Mouse (Mus musculus) liver, embryonic 12.5 days (tissue): ENCODE data around the gene Auts2. TPM values are rescaled to one million over a fixed set of nuclear protein-coding genes. Genes with fewer than 3 reads are reported as not detected.

Source experiments
- ATAC-seq: fragments of 200-750 bp; cut with Nextera tagmentation; 2 replicates; pipeline ENCODE4 v1.8.0; 2017; ENCODE audit warnings: moderate number of reproducible peaks, mild to moderate bottlenecking, moderate library complexity
- H3K27ac ChIP-seq: fragments of 300-500 bp; sonication (generic); 2 replicates; pipeline ENCODE4 v1.5.1; 2016; ENCODE audit warnings: mild to moderate bottlenecking
- H3K27me3 ChIP-seq: fragments of 300-500 bp; sonication (generic); replicated peaks from 2 replicates; pipeline ENCODE4 v1.6.1; 2016; ENCODE audit warnings: mild to moderate bottlenecking, moderate library complexity
- H3K36me3 ChIP-seq: fragments of 300-500 bp; sonication (generic); 2 replicates; pipeline ENCODE4 v1.6.1; 2016; ENCODE audit warnings: mild to moderate bottlenecking, moderate library complexity
- H3K4me1 ChIP-seq: fragments of 300-500 bp; sonication (generic); 2 replicates; pipeline ENCODE4 v1.6.1; 2016
- H3K4me2 ChIP-seq: fragments of 300-500 bp; sonication (generic); 2 replicates; pipeline ENCODE4 v1.6.1; 2016; ENCODE audit warnings: mild to moderate bottlenecking, moderate library complexity
- H3K4me3 ChIP-seq: fragments of 300-500 bp; sonication (generic); 2 replicates; pipeline ENCODE4 v1.5.1; 2016; ENCODE audit warnings: mild to moderate bottlenecking, moderate library complexity
- H3K9ac ChIP-seq: fragments of 300-500 bp; sonication (generic); 2 replicates; pipeline ENCODE4 v1.6.1; 2016; ENCODE audit warnings: mild to moderate bottlenecking, moderate library complexity
- H3K9me3 ChIP-seq: fragments of 300-500 bp; sonication (generic); replicated peaks from 2 replicates; pipeline ENCODE4 v1.6.1; 2016; ENCODE audit warnings: mild to moderate bottlenecking, moderate library complexity
- WGBS: fragments of 180-500 bp; shearing (Covaris S2); methylation state at CpG from one replicate; pipeline ENCODE4 v1.1.7; 2016; ENCODE audit not compliant: insufficient replicate concordance; 5-methylcytosine and 5-hydroxymethylcytosine counted together
- polyA plus RNA-seq: library from polyadenylated mRNA; unstranded; fragments of >200 nt; fragmentation: Nextera tagmentation; extraction: Ambion mirVana; gene quantifications from 2 replicates; pipeline ENCODE4 v1.2.1, GENCODE M21; 2016

The Auts2 gene
- polyA plus RNA-seq, 1 experiment from 2014 or later, result 4.4 TPM

DNA sequence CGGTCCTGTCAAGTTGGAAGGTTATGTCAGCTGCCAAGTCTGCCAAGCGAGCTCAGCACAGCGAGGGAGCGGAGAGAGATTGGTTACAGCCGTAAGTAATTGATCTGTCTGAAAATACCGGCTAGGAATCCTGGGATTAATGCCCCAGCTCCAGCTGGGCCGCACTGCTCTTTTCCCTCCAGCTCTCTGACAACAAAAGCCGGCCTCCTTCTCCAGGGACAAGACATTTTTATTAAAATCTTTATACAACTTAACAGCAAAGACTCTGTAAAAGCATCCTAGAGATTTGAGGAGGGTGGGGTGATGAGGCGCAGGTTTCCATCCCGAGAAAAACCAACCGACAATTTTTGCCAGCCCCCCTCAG, 468.8 kb downstream of the Auts2 start:
- ATAC-seq, result no peak
- 55% methylated on average over 11 of the region's 11 CpGs for WGBS
- H3K9ac ChIP-seq, result no peak overlapping the region
- H3K27ac ChIP-seq, result no peak overlapping the region
- H3K4me2 ChIP-seq, result no peak overlapping the region
- H3K36me3 ChIP-seq, result no peaks in the 10 kb centered on the region
- H3K4me3 ChIP-seq, result no peak overlapping the region
- H3K9me3 ChIP-seq, result no peaks in the 10 kb centered on the region
- no peaks in the 10 kb centered on the region for H3K4me1 ChIP-seq
- H3K27me3 ChIP-seq, result no peaks in the 10 kb centered on the region

DNA sequence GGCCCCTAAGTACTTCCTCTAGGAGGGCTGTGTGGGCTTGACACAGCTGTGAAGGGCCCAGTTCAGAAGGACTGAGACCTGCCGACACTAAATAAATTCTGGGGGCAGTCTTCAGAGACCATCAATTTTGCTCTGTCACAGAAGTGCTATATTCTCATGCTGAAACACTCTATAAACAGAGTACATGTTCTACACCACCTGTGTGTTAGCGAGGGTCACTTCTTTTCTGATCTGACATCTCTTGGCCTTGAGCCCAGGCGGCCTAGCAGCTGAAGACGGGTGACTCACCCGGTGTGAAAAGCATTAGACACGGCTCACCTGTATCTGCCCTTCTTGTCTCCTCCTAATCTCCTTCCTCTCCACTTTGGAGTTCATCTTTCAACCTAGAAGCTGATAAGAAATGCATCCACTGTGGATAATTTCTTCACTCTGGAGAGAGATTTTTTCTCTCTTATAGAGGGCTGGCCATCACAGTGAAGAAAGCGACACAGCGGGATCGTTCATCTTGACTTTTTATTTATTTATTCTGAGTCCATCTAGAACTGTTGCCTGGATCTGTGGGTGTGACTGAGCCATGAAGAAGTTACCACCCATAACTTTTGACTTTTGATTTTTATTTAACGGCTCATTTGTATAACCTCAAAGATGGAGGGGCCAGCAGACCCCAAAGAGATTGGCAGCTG, 469.3 kb downstream of the Auts2 start:
- no peaks in the 10 kb centered on the region for H3K27me3 ChIP-seq
- H3K4me2 ChIP-seq, result no peak overlapping the region
- no peak overlapping the region for H3K4me3 ChIP-seq
- H3K27ac ChIP-seq, result no peak overlapping the region
- no peak overlapping the region for H3K9ac ChIP-seq
- WGBS, result 65% methylated on average over 10 of the region's 10 CpGs
- H3K9me3 ChIP-seq, result no peaks in the 10 kb centered on the region
- no peaks in the 10 kb centered on the region for H3K36me3 ChIP-seq
- H3K4me1 ChIP-seq, result no peaks in the 10 kb centered on the region
- ATAC-seq, result no peak

DNA sequence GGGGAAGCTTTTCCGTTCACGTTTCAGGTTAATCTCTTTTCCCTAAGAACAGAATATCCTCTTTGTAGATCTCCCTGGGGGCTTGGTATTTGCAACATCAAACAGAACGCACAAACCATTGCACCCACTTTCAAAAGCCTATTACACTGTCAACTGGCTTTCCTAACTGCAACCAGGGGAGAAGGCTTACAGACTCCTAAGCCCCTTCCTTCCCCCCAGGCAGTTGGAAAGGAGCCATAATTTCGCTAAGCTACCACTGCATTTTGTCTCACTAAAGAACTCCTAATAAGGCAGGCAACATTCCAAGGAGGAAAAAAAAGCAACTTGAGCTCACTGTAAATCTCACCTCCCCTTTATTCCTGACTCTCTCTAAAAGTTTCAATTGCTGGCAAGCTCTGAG, 470.8 kb downstream of the Auts2 start:
- Histone ChIP-seq H3K4me3 (no peak overlapping the region), H3K27me3 (no peaks in the 10 kb centered on the region), H3K9me3 (no peaks in the 10 kb centered on the region), H3K4me1 (no peaks in the 10 kb centered on the region), H3K9ac (no peak overlapping the region), H3K27ac (no peak overlapping the region), H3K4me2 (no peak overlapping the region), H3K36me3 (no peaks in the 10 kb centered on the region)
- WGBS, result 47% methylated on average over 4 of the region's 4 CpGs
- no peak for ATAC-seq

DNA sequence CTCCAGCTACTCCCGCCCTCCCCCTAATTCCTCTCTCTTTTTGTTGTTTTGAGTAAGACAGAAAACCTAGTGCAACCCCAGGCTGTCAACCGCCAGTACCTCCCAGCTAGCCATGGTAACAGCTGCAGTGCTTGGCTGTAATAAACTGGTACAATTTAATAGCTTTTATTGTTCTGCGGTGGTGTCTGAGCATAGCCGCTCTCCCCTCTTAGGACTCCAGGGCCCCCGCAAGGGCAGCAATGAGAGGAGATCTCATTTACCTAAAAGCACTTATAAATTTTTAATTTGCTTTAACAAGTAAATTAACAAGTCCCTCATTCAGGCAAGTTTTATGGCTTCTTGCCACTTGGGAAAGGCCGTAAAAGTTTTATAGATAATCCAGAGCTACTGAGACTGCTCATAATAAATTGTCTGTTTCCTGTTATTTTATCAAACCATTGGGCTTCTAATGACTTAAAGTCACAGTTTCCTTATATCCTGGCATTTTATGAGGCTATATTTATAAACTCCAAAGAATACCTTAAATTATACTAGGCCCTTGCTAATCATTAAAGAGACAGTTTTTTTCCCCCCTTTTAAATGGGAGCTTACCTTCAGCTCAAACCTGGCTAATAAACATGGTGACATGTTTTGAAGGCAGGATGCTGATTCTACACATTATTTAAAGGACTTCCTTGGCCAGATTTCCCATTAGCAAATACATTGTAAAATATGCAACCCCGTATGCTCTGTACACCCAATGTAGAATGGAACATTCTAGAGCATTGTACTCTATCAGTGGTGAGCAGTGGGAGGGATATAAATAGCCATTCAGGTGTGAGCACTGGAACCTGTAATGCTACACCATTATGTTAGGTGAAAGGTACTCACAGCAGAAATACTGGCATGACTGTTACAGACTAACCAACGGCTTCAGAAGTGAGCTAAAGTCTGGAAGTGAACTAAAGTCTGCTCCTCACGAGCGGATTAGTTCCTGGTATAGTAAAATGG, 475.1 kb downstream of the Auts2 start:
- no peaks in the 10 kb centered on the region for H3K27me3 ChIP-seq
- no peak overlapping the region for H3K9ac ChIP-seq
- H3K4me2 ChIP-seq, result no peak overlapping the region
- no peak overlapping the region for H3K27ac ChIP-seq
- H3K36me3 ChIP-seq, result no peaks in the 10 kb centered on the region
- no peaks in the 10 kb centered on the region for H3K4me1 ChIP-seq
- H3K4me3 ChIP-seq, result no peak overlapping the region
- 76% methylated on average over 10 of the region's 10 CpGs for WGBS
- H3K9me3 ChIP-seq, result no peaks in the 10 kb centered on the region
- no peak for ATAC-seq

DNA sequence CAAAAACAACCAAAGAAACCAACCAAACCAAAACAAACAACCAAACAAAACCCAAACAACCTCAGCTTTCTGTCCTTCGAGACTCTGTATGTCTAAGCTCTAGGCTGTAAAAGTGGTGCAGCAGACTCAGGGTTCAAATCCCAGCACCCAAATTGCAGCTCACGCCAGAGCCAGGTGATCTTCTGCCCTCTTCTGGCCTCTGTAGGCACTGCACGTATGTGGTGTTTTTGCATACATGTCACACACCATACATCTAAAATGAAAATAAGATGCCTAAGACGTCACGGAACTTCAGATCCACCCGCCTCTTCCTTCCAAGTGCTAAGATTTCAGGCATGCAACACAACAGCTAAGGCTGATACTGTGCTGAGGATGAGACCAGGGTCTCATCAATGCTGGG, 483.0 kb downstream of the Auts2 start:
- H3K36me3 ChIP-seq, result no peaks in the 10 kb centered on the region
- H3K27ac ChIP-seq, result no peak overlapping the region
- no peaks in the 10 kb centered on the region for H3K9me3 ChIP-seq
- H3K4me3 ChIP-seq, result no peak overlapping the region
- no peak for ATAC-seq
- H3K9ac ChIP-seq, result no peak overlapping the region
- H3K27me3 ChIP-seq, result no peaks in the 10 kb centered on the region
- H3K4me2 ChIP-seq, result no peak overlapping the region
- WGBS, result 76% methylated on average over 6 of the region's 6 CpGs
- no peaks in the 10 kb centered on the region for H3K4me1 ChIP-seq

DNA sequence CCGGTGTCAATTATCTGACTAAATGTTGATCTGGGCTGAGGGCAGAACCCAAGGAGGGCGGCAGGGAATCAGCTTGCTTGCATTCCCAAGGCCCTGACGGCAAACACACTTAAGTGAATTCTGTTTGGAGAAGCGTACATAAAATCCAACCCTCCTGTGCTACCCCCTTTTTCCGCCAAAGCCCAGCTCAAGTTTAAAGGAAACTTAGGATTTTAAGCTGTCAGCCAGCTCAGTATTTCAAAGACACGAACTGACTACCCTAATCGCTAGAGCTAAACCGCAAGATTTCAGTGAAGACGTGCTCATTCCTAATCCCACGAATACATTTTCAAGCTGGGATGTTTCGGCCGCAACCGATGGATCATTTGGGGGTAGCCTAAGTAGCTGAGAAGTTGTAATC, 490.5 kb downstream of the Auts2 start:
- no peak for ATAC-seq
- no peaks in the 10 kb centered on the region for H3K9me3 ChIP-seq
- no peak overlapping the region for H3K27ac ChIP-seq
- no peaks in the 10 kb centered on the region for H3K36me3 ChIP-seq
- no peak overlapping the region for H3K4me3 ChIP-seq
- H3K4me1 ChIP-seq, result no peaks in the 10 kb centered on the region
- no peak overlapping the region for H3K9ac ChIP-seq
- no peak overlapping the region for H3K4me2 ChIP-seq
- WGBS, result 72% methylated on average over 13 of the region's 13 CpGs
- H3K27me3 ChIP-seq, result no peaks in the 10 kb centered on the region

DNA sequence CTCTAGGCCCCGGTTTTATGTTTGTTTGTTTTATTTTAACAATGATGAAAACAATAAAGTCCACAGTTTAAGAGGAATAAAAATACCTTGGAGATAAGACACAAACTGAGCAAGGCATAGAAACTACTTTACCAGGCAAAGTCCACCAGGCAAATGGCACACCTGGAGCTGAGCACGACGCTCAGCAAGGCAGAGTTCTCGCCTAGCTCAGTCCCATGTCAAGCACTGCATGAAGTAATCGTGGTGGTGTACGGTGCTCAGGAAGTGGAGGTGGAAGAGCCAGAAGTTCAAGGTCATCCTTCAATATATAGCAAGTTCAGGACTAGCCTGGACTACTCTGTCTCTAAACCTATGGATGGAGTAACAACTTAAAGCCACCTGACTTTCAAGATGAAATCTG, 503.6 kb downstream of the Auts2 start:
- Histone ChIP-seq H3K4me1 (no peaks in the 10 kb centered on the region), H3K4me2 (no peak overlapping the region), H3K27ac (no peak overlapping the region), H3K27me3 (no peaks in the 10 kb centered on the region), H3K9me3 (no peaks in the 10 kb centered on the region), H3K36me3 (no peaks in the 10 kb centered on the region), H3K4me3 (no peak overlapping the region), H3K9ac (no peak overlapping the region)
- 71% methylated on average over 6 of the region's 6 CpGs for WGBS
- no peak for ATAC-seq

DNA sequence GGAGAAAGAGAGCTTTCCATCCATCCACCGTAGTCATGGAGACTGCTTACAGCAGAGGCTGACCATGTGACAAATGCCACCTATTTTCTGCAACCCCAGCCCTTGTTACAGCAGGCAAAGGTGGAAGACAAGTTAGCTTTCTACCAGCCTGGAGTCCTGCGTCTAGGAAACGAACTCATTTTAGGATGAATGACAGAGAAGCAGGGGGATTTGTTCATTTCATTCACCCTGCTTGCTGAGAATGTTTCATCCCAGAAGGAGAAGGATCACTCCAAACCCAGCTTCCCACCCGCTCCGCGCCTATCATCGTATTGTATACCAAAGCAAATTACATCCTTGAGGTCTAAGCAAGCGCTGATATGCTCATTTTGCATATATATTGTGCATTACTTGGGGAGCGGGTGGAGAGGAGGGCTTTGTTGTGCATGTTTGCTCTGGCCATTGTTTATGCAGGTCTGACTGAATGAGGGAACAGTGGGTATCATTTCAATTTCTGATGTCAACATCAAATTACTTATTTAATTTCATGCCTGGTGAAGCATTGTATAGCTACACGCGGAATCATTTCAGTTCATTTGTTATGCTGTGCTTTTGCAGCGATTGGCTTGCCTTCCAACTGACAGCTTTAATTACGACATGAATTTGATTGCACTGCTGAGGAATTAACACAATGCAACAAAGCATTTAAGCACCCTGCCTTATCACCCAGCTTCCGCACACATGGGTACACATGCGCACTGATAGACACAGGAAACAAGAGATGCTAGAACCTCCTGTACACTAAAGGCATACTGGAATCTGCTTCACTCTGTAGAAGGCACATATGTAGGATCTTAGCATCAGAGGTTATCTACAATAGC, 509.4 kb downstream of the Auts2 start:
- Histone ChIP-seq H3K9me3 (no peaks in the 10 kb centered on the region), H3K4me2 (no peak overlapping the region), H3K36me3 (no peaks in the 10 kb centered on the region), H3K27ac (no peak overlapping the region), H3K27me3 (no peaks in the 10 kb centered on the region), H3K4me1 (no peaks in the 10 kb centered on the region), H3K9ac (no peak overlapping the region), H3K4me3 (no peak overlapping the region)
- 80% methylated on average over 15 of the region's 15 CpGs for WGBS
- no peak for ATAC-seq

DNA sequence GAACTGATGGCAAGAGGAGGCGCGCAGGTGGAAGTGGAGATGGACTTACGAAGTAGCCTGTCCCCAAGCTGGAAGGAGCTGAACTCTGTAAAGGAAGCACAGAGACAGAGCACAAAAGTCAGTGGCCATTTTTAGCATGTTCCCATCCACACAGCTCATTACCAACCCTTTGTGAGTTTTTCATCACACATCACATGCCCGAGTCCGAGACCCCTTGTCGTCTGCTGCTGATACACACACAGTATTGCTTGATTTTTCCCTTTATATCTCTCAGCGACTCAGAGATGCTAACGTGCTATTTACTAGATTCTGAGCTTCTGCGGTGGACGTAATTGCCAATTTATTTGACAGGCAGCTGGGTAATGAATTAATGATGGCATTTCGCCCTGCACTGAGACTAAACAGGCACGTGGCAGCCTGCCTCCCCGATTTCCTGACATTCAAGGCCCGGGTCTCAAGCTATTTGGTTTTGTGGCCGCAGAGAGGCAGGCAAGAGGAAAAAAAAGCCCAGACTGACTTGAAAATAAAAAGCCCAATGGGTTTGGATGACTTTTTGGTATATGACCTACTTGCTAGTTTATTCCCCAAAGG, 512.1 kb downstream of the Auts2 start:
- no peaks in the 10 kb centered on the region for H3K4me1 ChIP-seq
- no peaks in the 10 kb centered on the region for H3K9me3 ChIP-seq
- no peak overlapping the region for H3K9ac ChIP-seq
- H3K4me3 ChIP-seq, result no peak overlapping the region
- ATAC-seq, result no peak
- no peaks in the 10 kb centered on the region for H3K27me3 ChIP-seq
- H3K27ac ChIP-seq, result no peak overlapping the region
- H3K4me2 ChIP-seq, result no peak overlapping the region
- H3K36me3 ChIP-seq, result no peaks in the 10 kb centered on the region
- WGBS, result 65% methylated on average over 15 of the region's 15 CpGs

DNA sequence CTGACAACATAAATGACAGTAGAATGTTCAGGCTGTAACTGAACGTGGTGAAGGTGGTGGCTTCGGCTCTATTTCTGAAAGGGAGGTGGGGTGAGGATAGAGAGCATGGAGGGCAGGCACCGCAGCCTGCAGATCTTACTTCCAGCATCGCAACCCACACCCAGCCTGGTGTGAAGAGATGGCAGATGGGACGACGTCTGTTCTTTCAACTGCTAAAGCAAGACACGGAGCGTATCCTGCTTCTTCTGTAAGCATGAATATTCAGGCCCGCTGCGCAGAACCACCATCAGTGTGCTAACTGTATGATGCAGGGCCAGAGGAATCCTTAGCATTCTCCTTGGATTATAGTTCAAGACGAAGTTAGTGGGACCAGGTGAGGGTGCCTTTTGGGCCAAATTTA, 513.5 kb downstream of the Auts2 start:
- H3K4me1 ChIP-seq, result no peaks in the 10 kb centered on the region
- no peak overlapping the region for H3K4me2 ChIP-seq
- no peak overlapping the region for H3K4me3 ChIP-seq
- no peak for ATAC-seq
- H3K9me3 ChIP-seq, result no peaks in the 10 kb centered on the region
- H3K27ac ChIP-seq, result no peak overlapping the region
- 75% methylated on average over 11 of the region's 11 CpGs for WGBS
- H3K36me3 ChIP-seq, result no peaks in the 10 kb centered on the region
- no peak overlapping the region for H3K9ac ChIP-seq
- no peaks in the 10 kb centered on the region for H3K27me3 ChIP-seq

DNA sequence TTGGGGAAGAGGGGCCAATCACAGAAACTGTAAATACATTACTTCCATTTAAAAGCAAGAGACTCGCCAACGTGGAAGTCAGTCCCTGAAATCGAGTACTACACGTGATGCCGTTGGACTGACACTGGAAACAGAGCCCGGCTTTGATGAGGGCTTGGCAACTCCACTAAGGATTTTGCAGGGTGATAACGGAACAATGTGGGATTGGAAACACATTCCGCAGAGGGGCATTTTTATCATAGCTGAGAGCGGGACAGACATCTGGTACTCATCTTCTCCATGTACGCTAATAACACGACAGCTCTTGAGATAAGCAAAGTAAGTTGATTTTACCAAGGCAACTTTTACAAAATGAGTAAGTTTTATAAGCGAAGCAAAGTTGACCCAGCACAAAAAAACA, 514.1 kb downstream of the Auts2 start:
- no peak overlapping the region for H3K4me3 ChIP-seq
- no peaks in the 10 kb centered on the region for H3K27me3 ChIP-seq
- no peak overlapping the region for H3K9ac ChIP-seq
- H3K4me2 ChIP-seq, result no peak overlapping the region
- H3K36me3 ChIP-seq, result no peaks in the 10 kb centered on the region
- ATAC-seq, result no peak
- no peaks in the 10 kb centered on the region for H3K4me1 ChIP-seq
- no peak overlapping the region for H3K27ac ChIP-seq
- no peaks in the 10 kb centered on the region for H3K9me3 ChIP-seq
- 67% methylated on average over 12 of the region's 12 CpGs for WGBS
